Mouse (Mus musculus): ENCODE results near the gene Top3b.
A peak's percentile ranks its signal among the peaks of the same experiment; 100 is the strongest.

DNA sequence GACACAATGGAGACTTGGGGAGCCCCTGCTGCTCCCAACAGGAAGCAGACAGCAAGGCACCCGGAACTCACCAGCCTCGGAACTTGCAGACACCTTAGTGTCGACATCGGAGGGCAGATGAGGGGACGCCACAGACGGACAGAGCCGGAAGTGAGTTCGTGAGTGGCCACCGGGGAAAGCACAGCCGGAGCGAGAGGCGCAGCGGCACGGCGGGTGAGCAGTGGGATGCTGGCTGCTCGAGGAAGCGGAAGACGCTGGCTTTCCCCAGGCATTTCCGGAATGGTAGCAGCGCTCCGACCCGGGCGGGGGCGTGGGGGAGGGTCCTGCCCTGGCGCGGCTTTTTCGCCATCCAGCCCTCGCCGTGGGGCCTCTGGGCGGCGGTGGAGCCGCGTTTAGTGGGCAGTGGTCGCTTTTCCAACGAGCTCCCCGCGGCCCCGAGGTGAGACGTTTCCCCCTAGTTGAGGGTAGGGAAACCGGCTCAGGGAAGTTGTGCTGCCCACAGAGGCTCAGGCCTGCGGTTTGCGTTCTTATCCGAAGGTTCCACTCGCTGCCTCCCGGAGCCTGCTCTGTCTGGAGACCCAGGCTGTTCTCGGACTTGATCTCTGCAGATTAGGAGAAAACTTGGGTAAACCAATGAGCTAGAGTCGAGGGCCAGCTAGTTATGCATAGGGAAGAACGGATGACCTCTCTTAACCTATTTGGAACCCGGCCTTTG is at the start of gene Top3b, which contains the start of gene Vpreb1:
- TF ChIP-seq CTCF (IDR thresholded peaks at IDR 0.05; ENCODE audit: low read depth) (peak; percentile 54), EP300 (optimal IDR thresholded peaks at IDR 0.05) (peak; percentile 3)

Measured in stomach, postnatal 0 days (tissue).